Mouse (Mus musculus): ENCODE results near the gene Slc36a3. TPM values are rescaled to one million over a fixed set of nuclear protein-coding genes. Genes with fewer than 3 reads are reported as not detected.

Slc36a3 gene
- polyA plus RNA-seq (2012; rRNA removed): not detected in 2 replicates

GRCm38 (mm10) chr11:55151608-55152007 lies at the start of gene Slc36a3:
Gene Slc36a3, minus strand, starts transcription at chr11:55151708.
- WGBS: 83% methylated on average over 3 of the region's 3 CpGs
- Histone ChIP-seq H3K27ac (ENCODE audit: insufficient read depth, low read length) (no peak within 1 kb of the TSS), H3K4me3 (replicated peaks; ENCODE audit: insufficient read depth, low read depth, low read length) (no peak within 1 kb of the TSS), H3K4me1 (ENCODE audit: control insufficient read depth, insufficient read depth, low read length) (no peaks in the 10 kb centered on the region; the same call in 1 of the 2 replicates), H3K27me3 (ENCODE audit: control insufficient read depth, insufficient read depth, low read length) (no peaks in the 10 kb centered on the region; the same call in 1 of the 2 replicates)
- TF ChIP-seq POLR2A (IDR thresholded peaks at IDR 0.05; ENCODE audit: borderline replicate concordance, insufficient read depth, low read length) (no peak), CTCF (IDR thresholded peaks at IDR 0.05; ENCODE audit: borderline replicate concordance, insufficient read depth, low read depth, low read length) (no peak)
- DNase-seq: no peak

GRCm38 (mm10) chr11:55197740-55198510 lies 46.4 kb upstream of the Slc36a3 start:
- no peak for DNase-seq
- WGBS: 79% methylated on average over 8 of the region's 8 CpGs
- no peak overlapping the region for H3K27ac ChIP-seq (ENCODE audit: insufficient read depth, low read length)
- H3K4me1 ChIP-seq (ENCODE audit: control insufficient read depth, insufficient read depth, low read length): no peaks in the 10 kb centered on the region
- no peaks in the 10 kb centered on the region for H3K27me3 ChIP-seq (ENCODE audit: control insufficient read depth, insufficient read depth, low read length)
- TF ChIP-seq POLR2A (IDR thresholded peaks at IDR 0.05; ENCODE audit: borderline replicate concordance, insufficient read depth, low read length): no peak
- no peak for TF ChIP-seq CTCF (IDR thresholded peaks at IDR 0.05; ENCODE audit: borderline replicate concordance, insufficient read depth, low read depth, low read length)
- H3K4me3 ChIP-seq (replicated peaks; ENCODE audit: insufficient read depth, low read depth, low read length): no peak overlapping the region

GRCm38 (mm10) chr11:55197086-55197485 lies 45.6 kb upstream of the Slc36a3 start:
- Histone ChIP-seq H3K27ac (ENCODE audit: insufficient read depth, low read length) (no peak overlapping the region), H3K4me1 (ENCODE audit: control insufficient read depth, insufficient read depth, low read length) (no peaks in the 10 kb centered on the region), H3K4me3 (replicated peaks; ENCODE audit: insufficient read depth, low read depth, low read length) (no peak overlapping the region), H3K27me3 (ENCODE audit: control insufficient read depth, insufficient read depth, low read length) (no peaks in the 10 kb centered on the region)
- no peak for DNase-seq
- no peak for TF ChIP-seq CTCF (IDR thresholded peaks at IDR 0.05; ENCODE audit: borderline replicate concordance, insufficient read depth, low read depth, low read length)
- no peak for TF ChIP-seq POLR2A (IDR thresholded peaks at IDR 0.05; ENCODE audit: borderline replicate concordance, insufficient read depth, low read length)
- 74% methylated on average over 6 of the region's 6 CpGs for WGBS

- no peak for DNase-seq
- peaks cover 6% of the 10 kb centered on the region for H3K4me1 ChIP-seq (ENCODE audit: control insufficient read depth, insufficient read depth, low read length)
- WGBS: 82% methylated on average over 3 of the region's 3 CpGs
- no peaks in the 10 kb centered on the region for H3K27me3 ChIP-seq (ENCODE audit: control insufficient read depth, insufficient read depth, low read length)
- no peak for TF ChIP-seq CTCF (IDR thresholded peaks at IDR 0.05; ENCODE audit: borderline replicate concordance, insufficient read depth, low read depth, low read length)
- no peak for TF ChIP-seq POLR2A (IDR thresholded peaks at IDR 0.05; ENCODE audit: borderline replicate concordance, insufficient read depth, low read length)
- no peak overlapping the region for H3K27ac ChIP-seq (ENCODE audit: insufficient read depth, low read length)
- H3K4me3 ChIP-seq (replicated peaks; ENCODE audit: insufficient read depth, low read depth, low read length): no peak overlapping the region
Observed at GRCm38 (mm10) chr11:55190216-55190615, 38.7 kb upstream of the Slc36a3 start.

- H3K27me3 ChIP-seq (ENCODE audit: control insufficient read depth, insufficient read depth, low read length): no peaks in the 10 kb centered on the region
- H3K27ac ChIP-seq (ENCODE audit: insufficient read depth, low read length): no peak overlapping the region
- WGBS: 84% methylated on average over 6 of the region's 6 CpGs
- no peak for TF ChIP-seq CTCF (IDR thresholded peaks at IDR 0.05; ENCODE audit: borderline replicate concordance, insufficient read depth, low read depth, low read length)
- TF ChIP-seq POLR2A (IDR thresholded peaks at IDR 0.05; ENCODE audit: borderline replicate concordance, insufficient read depth, low read length): no peak
- DNase-seq: no peak
- no peak overlapping the region for H3K4me3 ChIP-seq (replicated peaks; ENCODE audit: insufficient read depth, low read depth, low read length)
- H3K4me1 ChIP-seq (ENCODE audit: control insufficient read depth, insufficient read depth, low read length): peaks cover 16% of the 10 kb centered on the region
Observed at GRCm38 (mm10) chr11:55187777-55188176, 36.3 kb upstream of the Slc36a3 start.

GRCm38 (mm10) chr11:55187292-55187691 lies 35.8 kb upstream of the Slc36a3 start:
- WGBS: 67% methylated on average over 4 of the region's 4 CpGs
- TF ChIP-seq POLR2A (IDR thresholded peaks at IDR 0.05; ENCODE audit: borderline replicate concordance, insufficient read depth, low read length): no peak
- TF ChIP-seq CTCF (IDR thresholded peaks at IDR 0.05; ENCODE audit: borderline replicate concordance, insufficient read depth, low read depth, low read length): no peak
- Histone ChIP-seq H3K4me3 (replicated peaks; ENCODE audit: insufficient read depth, low read depth, low read length) (no peak overlapping the region), H3K27ac (ENCODE audit: insufficient read depth, low read length) (no peak overlapping the region), H3K27me3 (ENCODE audit: control insufficient read depth, insufficient read depth, low read length) (no peaks in the 10 kb centered on the region), H3K4me1 (ENCODE audit: control insufficient read depth, insufficient read depth, low read length) (peaks cover 16% of the 10 kb centered on the region)
- no peak for DNase-seq

GRCm38 (mm10) chr11:55184733-55185291 lies 33.3 kb upstream of the Slc36a3 start, which contains the start of gene Slc36a2:
Gene Slc36a2, minus strand, starts transcription at chr11:55185077.
- Histone ChIP-seq H3K4me3 (replicated peaks; ENCODE audit: insufficient read depth, low read depth, low read length) (no peak within 1 kb of the TSS), H3K27ac (ENCODE audit: insufficient read depth, low read length) (no peak within 1 kb of the TSS), H3K27me3 (ENCODE audit: control insufficient read depth, insufficient read depth, low read length) (no peaks in the 10 kb centered on the region), H3K4me1 (ENCODE audit: control insufficient read depth, insufficient read depth, low read length) (peaks cover 16% of the 10 kb centered on the region)
- TF ChIP-seq CTCF (IDR thresholded peaks at IDR 0.05; ENCODE audit: borderline replicate concordance, insufficient read depth, low read depth, low read length) (no peak), POLR2A (IDR thresholded peaks at IDR 0.05; ENCODE audit: borderline replicate concordance, insufficient read depth, low read length) (no peak)
- WGBS: 8% methylated on average over 10 of the region's 10 CpGs
- DNase-seq: peak; percentile 81 to 89

- Histone ChIP-seq H3K4me1 (ENCODE audit: control insufficient read depth, insufficient read depth, low read length) (peaks cover 16% of the 10 kb centered on the region), H3K27ac (ENCODE audit: insufficient read depth, low read length) (no peak overlapping the region), H3K27me3 (ENCODE audit: control insufficient read depth, insufficient read depth, low read length) (no peaks in the 10 kb centered on the region), H3K4me3 (replicated peaks; ENCODE audit: insufficient read depth, low read depth, low read length) (no peak overlapping the region)
- DNase-seq: no peak
- 87% methylated on average over 5 of the region's 5 CpGs for WGBS
- TF ChIP-seq CTCF (IDR thresholded peaks at IDR 0.05; ENCODE audit: borderline replicate concordance, insufficient read depth, low read depth, low read length): no peak
- TF ChIP-seq POLR2A (IDR thresholded peaks at IDR 0.05; ENCODE audit: borderline replicate concordance, insufficient read depth, low read length): no peak
Observed at GRCm38 (mm10) chr11:55184246-55184645, 32.7 kb upstream of the Slc36a3 start.

All from cerebellum, adult 2 months (tissue).